Mouse (Mus musculus): ENCODE measurements around the gene Gm20824. TPM values are rescaled to one million over a fixed set of nuclear protein-coding genes. Genes with fewer than 3 reads are reported as not detected.
"Not testable (repeated sequence)": the region's sequence is repeated elsewhere in the genome, so short reads cannot be mapped to it uniquely, and the experiment has no call there.

Gm20824 gene
- not detected in 2 replicates for polyA plus RNA-seq (2015; fragmentation: Nextera tagmentation; extraction: Ambion mirVana)

GRCm38 (mm10) chrY:8257607-8258006, at the start of gene Gm20824:
Gm20824 (plus strand) TSS chrY:8257907.
- not testable (repeated sequence) for H3K4me2 ChIP-seq (replicated peaks); ATAC-seq (ENCODE audit: insufficient number of reproducible peaks, low FRiP score, low TSS enrichment, low read depth); H3K27me3 ChIP-seq; H3K9ac ChIP-seq; H3K9me3 ChIP-seq (replicated peaks); H3K4me1 ChIP-seq; H3K27ac ChIP-seq (replicated peaks); H3K4me3 ChIP-seq (replicated peaks); H3K36me3 ChIP-seq
- WGBS: no CpG with 5 or more reads among the region's 6 CpGs

Other genes with a start within 250 kb of the Gm20824 start
- not detected in 2 replicates for gene Gm20825, start 186.4 kb upstream of the Gm20824 start, polyA plus RNA-seq (2015; fragmentation: Nextera tagmentation; extraction: Ambion mirVana)